Mouse (Mus musculus) kidney, postnatal 25 days (tissue): ENCODE results near the gene Gm20532.
A peak's percentile ranks its signal among the peaks of the same experiment; 100 is the strongest.

Source experiments
- DNase-seq, 2 experiments: peaks; one replicate each; pipeline ENCODE4 v3.0.0; 2021; ENCODE audit warnings: mixed read lengths in 2 of 2

The Gm20532 gene

DNA sequence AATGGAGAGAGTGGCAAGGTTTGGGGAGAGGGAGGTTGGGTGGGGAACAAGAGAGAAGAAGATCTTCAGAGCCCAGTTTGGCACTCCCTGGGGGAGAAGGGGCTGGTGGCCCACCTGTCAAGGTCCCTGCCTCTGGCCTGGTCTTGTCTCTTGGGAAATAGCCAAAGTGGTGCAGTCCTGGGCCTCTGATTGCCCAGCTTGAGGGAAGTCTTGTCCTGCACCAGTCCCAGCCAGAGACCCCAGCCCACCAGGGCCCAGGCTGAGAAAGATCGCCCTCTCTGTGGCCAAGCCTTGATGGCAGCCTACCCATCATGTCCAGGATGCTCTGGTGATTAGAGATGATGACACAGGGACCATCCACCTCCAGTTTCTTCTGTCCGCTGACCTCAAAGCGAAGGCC, 10.5 kb downstream of the Gm20532 start:
- peak in 1 of 2 experiments; percentile 33 for DNase-seq

DNA sequence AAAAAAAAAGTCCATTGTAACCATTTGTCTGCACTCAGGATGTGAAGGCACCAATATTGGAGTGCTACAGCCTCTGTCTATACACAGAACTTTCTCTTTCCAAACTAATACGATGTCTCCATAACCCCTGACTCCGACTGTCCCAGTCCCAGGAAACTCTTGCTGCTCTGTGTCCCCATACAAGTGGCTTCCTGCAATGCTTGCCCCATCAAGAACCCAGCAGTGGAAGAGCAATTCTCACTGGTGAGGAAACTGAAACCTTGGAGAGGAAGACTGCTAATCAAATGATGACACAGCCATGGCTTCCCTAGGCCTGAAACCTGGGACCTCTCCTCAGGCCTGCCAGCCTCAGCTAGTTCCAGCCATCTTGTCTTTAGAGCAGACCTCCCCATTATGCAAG, 11.4 kb downstream of the Gm20532 start:
- no peak for DNase-seq

DNA sequence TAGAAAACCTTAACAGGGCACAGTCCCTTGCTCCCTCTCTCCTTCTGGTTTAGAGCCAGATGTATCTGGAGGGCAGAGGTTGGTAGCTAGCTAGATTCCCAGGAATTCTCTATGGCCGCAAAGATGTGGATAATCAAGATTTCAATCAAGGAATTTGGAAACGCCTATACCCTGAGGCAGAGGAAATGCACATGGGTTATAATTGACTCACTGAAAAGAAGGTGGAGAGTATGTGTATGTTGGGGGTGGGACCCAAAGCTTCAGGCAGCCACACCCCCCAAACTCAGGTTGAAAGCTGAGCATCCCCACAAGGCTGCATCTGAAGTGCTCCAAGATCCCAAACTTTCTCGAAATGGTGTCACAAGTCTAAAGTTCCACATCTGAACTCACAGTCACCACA, 12.0 kb downstream of the Gm20532 start:
- DNase-seq: no peak

DNA sequence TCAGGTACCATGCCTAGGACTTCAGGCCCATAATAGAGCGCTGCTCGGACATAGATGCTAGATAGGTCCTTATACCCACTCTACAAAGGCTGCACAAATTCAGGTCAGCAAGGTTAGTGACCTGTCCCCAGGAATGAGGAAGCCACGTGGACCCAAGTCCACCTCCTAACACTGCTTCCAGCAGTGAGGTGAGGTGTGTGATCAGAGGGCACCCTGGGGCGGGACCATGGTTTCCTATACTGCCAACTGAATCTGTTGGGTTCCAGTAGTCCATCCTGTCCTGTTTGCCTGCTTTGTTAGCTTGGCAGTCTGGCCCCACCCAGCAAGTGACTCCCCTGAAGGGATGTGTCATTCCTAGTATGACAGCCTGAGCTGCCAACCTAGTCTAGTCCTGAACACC, 13.5 kb downstream of the Gm20532 start:
- peak in 1 of 2 experiments; percentile 64 for DNase-seq

DNA sequence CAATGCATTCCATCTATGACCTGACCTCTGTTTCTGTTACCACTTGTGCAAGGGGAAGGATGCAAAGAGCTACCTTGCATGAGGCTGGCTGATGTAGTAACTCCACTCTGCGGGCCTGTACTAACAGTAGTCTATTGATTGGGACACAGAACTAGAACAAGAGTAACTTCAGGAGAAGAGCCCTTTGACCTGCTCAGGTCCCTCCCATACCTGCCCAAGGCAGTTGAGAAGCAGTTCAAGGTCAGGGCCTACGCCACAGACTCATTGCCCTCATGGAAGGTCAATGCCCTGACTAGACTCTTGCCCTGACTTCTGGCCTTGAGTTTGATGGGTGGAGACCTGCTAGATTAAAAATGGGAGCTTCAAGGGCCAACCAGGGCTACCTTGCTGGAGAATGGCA, 14.2 kb downstream of the Gm20532 start:
- peak in 1 of 2 experiments; percentile 36 for DNase-seq

DNA sequence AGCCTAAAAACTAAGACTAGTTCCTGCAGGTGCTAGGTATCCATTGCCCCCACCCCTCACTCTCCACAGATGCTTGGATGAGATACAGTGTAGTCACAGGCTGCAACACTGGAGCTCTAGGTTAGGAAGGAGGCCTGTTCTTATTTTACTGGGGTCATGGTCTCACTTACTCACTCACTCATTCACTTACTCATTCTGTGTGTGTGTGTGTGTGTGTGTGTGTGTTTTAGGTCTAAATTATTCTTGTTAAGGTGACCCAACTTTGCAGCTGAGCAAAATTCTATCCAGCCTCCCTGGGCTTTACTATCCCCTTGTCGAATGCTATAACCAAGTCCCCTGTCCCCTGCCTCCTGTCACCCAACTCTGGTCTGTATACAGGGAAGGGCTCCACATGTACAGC, 15.2 kb downstream of the Gm20532 start:
- no peak for DNase-seq

DNA sequence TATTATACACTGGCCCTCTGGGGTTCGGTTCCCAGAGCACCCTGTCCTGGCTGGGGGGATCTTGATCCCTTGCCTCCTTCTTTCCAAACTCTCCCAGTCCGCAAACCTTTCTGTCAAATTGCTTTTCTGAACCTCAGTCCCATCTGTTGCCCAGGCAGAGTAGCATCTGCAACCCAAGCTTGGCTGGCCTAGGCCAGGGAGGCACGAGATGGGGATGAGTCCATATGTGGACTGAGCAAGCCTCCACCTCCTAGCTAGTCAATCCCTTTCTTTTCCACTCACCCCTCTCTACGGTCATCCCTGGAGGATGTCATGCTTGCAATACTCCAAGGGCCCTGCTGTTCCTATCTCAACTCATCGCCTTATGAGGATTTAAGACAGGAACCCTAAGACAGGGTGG, 16.2 kb downstream of the Gm20532 start:
- DNase-seq: no peak

DNA sequence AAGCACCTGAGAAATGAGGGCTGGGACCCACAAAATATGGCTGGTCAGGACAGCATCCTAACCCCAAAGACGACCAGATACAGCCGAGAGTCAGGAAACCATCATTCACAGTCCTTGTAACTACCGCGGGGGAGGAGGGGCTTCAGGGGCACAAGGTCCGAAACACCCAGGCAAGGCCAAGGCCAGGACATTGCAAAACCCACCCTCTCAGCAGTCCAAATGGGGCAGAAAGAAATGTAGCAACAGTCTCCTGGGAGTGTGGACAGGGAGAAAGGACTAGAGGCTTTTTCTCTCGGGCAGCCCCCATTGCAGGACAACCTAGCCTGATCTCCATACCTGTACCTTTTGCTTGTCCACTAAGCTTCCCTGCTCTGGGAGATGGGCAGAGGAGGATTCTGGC, 16.7 kb downstream of the Gm20532 start:
- DNase-seq: no peak

DNA sequence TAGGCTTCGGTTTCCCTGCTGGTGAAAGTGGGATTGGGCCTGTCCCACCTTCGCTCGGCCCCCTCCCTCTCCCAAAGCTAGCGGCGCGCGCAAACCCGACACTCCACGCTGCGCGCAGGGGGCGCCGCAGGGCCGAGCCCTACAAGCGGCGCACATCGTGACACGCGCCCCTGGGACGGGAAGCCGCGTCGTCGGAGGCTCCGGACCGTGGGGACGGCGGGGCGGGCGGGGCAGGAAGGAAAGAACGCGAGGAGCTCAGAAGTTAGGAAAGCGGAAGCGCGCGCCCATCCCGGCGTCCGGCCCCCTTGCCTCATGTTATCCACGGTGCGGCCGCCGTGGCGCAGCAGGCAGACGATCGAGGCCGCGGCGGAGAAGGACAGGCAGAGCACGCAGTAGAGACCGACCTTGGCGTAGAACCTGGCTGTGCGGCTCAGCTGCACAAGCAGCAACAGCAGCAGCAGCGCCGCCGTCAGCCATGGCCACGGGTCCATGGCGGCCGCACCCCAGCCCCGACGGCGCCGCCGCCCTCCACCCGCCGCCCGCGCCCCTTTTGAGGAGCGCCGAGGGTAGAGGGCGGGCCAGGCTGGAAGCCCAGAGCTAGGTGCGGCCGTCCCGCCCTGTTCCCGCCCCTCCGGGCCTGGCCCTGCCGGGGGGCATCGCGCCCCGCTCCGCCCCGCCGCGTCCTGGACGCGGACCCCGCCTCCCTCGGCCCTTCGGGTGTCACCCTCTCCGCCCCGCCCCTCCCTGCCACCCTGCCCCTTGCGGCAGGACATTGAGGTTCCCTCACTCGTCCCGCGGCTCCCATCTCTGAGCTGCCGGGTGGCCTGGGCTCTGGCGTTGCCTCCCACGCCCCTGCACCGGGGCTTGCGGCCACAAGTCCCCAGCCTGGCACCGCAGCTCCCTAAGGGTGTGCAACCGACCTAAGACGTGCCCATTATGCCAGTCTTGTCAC, 17.6 kb downstream of the Gm20532 start, which contains the start of gene Agpat2:
Gene Agpat2, minus strand, starts transcription at position 698 of the 952 bp plus-strand sequence.
- peak; percentile 86 to 94 for DNase-seq

DNA sequence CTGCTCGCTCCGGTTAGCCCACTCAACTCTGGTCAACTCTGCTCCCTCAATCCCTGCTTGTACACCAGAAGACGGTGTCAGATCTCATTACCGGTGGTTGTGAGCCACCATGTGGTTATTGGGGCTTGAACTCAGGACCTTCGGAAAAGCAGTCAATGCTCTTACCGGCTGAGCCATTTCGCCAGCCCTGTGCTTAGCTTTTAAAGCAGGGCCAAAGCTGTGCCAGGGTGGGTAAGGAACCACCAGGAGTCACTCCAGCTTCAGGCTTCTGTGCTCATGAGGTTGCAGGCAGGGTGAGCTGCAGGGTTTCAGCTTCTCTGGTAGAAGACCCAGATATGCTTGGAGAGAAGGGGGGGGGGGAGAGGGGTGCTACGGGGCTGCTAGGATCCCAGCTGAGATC, 18.9 kb downstream of the Gm20532 start:
- DNase-seq: no peak

DNA sequence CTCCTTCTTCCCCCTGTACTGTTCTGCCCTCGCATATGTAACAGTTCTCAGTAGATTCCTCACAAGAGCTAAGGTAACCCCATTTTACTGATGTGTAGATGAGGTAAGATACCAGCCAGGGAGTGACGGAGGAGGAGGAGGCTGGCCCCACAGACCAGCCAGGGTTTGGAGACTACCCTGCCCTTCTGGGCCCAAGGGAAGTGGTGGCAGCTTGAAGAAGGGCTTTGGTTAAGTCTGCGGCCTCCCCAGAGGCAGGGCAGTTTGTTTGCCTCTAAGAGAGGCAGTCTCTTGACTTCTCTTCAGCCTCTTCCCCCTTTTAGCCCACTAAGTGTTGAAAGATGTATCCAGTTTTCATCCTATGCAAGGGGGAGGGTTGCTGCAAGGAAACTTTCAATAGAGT, 20.1 kb downstream of the Gm20532 start:
- DNase-seq: no peak

DNA sequence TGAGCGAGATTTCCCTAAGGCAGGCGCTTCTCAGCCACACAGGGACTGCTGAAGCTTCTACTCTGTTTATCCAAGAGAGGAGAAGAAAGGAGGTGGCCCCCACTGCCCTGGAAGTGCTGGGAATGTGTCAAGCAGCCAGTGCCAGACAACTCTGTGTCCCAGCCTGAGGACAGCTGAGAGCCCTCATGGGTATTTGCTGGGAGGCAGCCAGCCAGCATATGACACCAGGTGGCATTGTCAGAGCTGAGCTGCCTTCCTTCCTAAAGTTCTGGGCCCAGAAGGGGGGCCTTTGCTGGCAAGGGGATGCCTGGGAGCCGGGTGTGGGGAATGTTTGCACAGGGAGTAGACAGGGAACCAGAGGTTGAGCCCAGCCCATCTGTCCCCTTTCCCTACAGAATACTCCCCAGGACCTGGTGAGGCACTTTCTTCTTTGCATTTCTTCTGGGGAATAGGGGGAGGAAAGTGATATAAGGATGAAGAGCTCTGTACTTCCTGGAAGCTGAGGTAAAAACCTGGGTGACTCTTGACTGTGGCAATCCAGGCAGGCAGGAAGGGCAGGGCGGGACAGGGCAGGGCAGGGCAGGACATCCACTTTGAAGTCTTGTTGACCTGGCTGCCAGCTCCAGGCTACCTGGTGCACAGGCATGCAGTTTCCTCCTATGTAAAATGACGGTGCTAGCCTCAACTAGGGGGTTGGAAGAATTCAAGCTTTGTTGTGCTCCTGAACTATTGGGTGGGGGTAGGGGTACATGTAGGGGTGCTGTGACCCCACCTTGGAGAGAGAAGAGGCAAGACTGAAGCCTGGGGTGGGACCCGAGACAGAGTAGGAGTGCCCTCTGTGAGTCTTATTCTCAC, 20.8 kb downstream of the Gm20532 start:
- peak in 1 of 2 experiments; percentile 71 for DNase-seq

DNA sequence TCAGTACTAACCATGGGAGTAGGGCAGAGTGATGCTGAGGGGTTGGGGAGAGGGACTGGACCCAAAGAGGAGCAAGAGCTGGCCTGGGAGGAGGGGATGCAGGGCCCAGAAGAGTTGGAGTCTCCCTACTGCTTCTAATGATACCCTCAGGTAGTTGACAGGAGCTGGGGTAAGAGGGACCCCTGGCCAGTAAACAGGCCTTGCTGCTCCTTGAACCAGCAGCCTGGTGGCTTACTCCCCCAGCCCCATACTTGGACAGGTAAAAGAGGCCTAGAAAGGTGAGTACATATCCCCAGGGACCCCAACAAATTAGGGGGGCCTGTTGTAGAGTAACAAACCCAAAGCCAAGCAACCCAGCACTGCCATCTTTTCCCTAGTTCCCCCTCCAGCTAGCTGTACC, 22.3 kb downstream of the Gm20532 start:
- no peak for DNase-seq

DNA sequence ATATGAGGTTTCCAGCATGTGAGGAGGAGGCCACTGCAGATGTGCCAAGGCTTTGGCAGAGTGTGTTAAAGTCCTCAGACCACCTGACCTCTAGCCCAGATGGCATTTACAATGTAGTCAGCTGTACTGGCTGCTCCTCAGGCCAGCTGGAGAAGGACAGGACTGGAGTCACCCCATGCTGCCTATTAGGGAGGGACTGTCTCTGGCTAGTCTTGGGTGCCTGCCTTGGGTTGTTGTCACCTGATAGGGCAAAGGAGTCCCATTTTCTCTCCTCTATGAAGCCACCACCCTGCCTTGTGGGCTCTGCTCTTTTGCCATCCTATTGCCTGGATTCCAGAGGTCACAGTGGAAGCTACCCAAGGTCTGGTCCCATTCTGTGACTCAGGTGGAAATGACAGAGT, 22.8 kb downstream of the Gm20532 start:
- peak in 1 of 2 experiments; percentile 33 for DNase-seq

DNA sequence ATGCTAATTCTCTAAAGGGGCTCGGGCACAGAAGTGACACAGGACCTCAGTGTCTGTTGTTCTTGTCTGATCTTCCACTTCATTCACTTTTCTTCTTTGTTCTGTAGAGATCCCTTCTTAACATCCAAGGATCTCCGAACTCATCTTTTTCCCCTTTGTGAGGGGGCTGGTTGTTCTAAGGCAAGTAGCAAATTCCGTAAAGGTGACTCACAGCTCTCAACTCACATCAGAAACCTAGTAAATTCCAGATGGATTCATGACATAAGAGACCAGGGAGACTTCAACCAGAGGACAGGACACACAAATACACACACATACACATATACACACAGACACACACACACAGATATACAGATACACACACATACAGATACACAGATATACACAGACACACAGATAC, 24.1 kb downstream of the Gm20532 start:
- DNase-seq: no peak

DNA sequence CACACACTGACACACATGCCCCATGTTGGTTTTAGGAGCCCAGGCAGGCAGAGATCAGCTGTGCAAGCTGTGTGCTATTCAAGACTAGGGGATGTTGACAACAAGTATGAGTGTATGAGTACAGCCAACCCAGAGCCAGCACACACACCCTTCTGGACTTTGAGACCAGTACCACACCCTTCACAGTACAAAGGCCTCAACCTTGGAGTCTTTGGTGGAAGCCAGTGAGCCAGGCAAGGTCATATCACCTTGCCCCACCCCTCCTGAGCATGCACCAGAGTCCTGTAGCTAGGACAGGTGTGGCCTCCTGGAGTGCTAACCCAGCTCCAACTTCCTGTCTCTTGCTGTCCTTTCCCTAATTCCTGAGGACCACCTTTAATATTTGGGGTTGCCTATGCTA, 24.6 kb downstream of the Gm20532 start:
- DNase-seq: no peak

DNA sequence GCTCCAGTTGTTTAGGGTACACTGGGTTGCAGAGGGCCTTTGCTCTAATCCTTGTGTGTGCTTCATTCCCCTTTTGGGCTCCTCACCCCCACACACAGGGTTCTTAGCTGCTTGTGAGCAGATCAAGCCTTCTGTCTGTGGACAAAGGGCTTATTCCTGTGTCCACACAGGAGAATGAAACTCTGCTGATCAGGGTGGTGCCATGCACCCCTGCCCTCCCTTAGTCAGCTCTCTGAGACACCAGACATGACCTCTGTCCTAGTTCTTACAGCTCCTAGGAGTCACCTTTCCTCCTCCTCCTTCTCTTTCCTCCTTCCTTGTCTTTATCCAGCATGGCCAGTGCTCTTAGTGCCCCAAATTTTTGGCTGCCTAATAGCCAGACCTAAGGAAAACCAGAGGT, 25.5 kb downstream of the Gm20532 start:
- no peak for DNase-seq

DNA sequence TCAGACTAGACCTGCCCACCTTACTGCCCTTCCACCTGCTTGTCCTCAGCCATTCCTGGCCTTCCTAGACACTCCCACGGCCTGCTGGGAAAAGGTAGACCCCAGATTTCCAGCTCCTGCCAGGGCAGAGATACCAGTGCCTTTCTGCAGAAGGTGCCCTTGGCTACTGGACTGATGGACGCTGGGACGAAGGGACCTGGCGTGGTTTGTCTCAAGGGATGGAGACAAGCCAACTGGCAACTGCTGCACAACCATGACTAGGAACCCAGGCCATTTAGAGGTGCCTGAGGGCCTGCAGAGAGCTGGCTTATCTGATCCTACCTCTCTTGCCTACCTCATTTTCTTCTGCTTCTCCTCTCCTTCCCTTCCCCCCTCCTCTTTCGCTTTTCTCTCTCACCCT, 28.5 kb downstream of the Gm20532 start:
- DNase-seq: no peak

DNA sequence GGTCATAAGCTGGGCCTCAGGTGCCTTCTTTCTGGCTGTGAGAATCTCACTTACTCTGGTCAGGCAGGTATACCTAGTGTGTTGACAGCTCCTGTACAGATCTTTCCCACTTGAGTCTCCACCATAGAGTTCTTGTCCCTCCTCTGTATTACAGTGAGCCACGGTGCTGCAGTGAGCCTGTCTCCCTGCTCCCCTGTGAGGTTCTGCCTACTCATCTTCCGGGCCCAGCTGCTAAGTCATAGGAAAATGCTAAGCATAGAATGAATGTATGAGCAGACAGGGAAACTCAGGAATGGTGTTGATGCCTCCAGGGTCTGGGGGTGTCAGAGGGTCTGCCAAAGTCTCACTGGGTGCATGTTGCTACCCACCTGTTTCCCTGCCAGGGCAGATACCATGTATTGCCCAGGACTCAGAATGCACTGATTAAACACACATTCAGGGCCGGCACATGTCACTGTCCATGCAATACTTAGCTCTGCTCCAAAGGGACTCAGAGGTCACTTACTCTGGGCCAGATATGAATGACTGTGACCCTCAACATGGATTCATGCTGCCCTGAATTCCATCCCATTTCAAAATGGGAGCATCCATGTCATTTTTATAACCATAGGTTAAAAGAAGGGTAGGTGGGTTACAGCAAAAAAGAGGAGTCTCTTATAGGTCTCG, 29.2 kb downstream of the Gm20532 start:
- DNase-seq: no peak

DNA sequence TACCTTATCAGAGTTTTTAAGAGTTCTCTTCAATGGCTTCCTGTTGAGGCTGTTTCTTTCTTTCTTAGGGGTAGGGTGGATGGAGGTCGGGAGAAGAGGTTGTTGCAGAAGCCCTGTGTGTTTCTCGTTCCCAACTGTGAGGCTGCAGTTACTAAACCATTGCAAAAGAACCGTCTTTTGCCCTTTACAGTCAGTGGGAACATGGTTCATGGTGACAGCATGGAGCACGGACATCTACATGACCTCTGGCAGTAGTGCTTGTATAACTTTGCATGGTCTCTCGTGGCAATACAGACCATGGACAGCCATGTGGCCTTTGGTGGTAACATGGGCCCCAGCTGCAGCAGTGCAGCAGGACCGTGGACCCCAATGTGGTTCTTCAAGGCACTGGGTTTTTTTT, 30.9 kb downstream of the Gm20532 start:
- DNase-seq: no peak

DNA sequence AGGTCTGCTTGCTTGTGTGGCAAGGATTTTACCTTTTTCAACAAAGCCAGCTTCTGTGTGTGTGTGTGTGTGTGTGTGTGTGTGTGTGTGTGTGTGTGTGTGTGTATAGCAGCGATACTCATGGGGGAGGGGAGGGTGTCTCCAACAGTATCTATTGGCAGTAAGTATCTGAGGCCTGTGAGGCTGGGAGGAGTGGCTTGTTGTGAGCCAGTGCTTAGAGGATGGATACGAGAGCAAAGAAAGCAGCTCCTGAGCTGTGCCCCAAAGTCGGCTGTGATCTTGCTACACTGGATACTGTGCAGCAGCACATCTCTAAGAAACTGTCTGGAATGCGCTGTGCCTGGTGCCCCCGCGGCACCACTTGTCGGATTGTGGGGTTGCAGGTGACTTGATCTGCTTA, 31.5 kb downstream of the Gm20532 start:
- no peak for DNase-seq

DNA sequence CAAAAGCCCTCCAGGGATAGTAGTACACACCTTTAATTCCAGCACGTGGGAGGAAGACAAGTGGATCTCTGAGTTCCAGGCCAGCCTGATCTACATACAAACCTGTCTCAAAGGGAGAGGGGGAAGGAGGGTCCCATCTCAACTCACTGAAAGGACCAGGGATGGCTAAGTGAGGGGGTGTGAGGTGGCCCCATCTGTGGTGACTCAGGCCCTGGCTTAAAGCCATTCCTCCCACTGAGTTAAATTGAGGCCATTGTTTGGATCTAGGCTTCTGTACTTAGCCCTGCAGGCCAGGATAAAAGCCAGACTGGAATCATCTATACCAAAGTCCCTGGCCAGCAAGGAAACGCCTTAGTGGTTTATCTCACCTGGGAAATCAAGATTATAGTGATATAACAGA, 34.8 kb downstream of the Gm20532 start:
- no peak for DNase-seq

DNA sequence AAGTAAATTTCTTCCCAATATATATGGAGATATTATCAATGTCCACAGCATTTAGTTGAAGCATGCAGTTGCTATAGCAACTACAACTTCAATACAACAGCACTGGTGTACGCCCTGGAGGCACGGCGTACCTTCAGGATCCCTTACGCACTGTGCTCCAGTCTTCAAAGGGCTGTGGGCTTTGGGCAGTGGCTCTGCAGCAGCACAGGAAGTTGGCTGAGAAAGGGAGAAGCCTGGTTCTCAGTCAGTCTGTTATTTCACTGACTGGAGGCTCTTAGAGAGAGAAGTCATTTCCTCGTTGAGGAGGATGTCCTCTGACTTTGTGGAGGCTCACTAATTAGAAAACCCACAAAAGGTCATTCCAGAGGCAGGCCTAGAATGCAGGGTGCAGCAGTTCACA, 36.5 kb downstream of the Gm20532 start:
- DNase-seq: no peak
